Mouse (Mus musculus) hindbrain, embryonic 12.5 days (tissue): ENCODE results near the gene Pim1. TPM values are rescaled to one million over a fixed set of nuclear protein-coding genes. Genes with fewer than 3 reads are reported as not detected.
A peak's percentile ranks its signal among the peaks of the same experiment; 100 is the strongest.
"Not testable (repeated sequence)": the region's sequence is repeated elsewhere in the genome, so short reads cannot be mapped to it uniquely, and the experiment has no call there.

Source experiments
- ATAC-seq: fragments of 200-750 bp; cut with Nextera tagmentation; 2 replicates; pipeline ENCODE4 v1.8.0; 2017; ENCODE audit warnings: moderate TSS enrichment; ENCODE audit not compliant: low FRiP score
- H3K27ac ChIP-seq: fragments of 300-500 bp; sonication (generic); 2 replicates; pipeline ENCODE4 v1.5.1; 2016; ENCODE audit warnings: mild to moderate bottlenecking
- H3K27me3 ChIP-seq: fragments of 300-500 bp; sonication (generic); 2 replicates; pipeline ENCODE4 v1.6.1; 2016; ENCODE audit warnings: mild to moderate bottlenecking
- H3K36me3 ChIP-seq: fragments of 300-500 bp; sonication (generic); 2 replicates; pipeline ENCODE4 v1.6.1; 2016; ENCODE audit warnings: mild to moderate bottlenecking
- H3K4me1 ChIP-seq: fragments of 300-500 bp; sonication (generic); 2 replicates; pipeline ENCODE4 v1.6.1; 2016
- H3K4me2 ChIP-seq: fragments of 300-500 bp; sonication (generic); replicated peaks from 2 replicates; pipeline ENCODE4 v1.6.1; 2016; ENCODE audit warnings: mild to moderate bottlenecking
- H3K4me3 ChIP-seq: fragments of 300-500 bp; sonication (generic); 2 replicates; pipeline ENCODE4 v1.5.1; 2016; ENCODE audit warnings: mild to moderate bottlenecking
- H3K9ac ChIP-seq: fragments of 300-500 bp; sonication (generic); 2 replicates; pipeline ENCODE4 v1.6.1; 2016; ENCODE audit warnings: mild to moderate bottlenecking, moderate library complexity
- H3K9me3 ChIP-seq: fragments of 300-500 bp; sonication (generic); replicated peaks from 2 replicates; pipeline ENCODE4 v1.6.1; 2016; ENCODE audit warnings: mild to moderate bottlenecking
- WGBS: fragments of 180-500 bp; shearing (Covaris S2); methylation state at CpG from one replicate; pipeline ENCODE4 v1.1.7; 2016; 5-methylcytosine and 5-hydroxymethylcytosine counted together
- polyA plus RNA-seq: library from polyadenylated mRNA; unstranded; fragments of >200 nt; fragmentation: Nextera tagmentation; extraction: Ambion mirVana; gene quantifications from 2 replicates; pipeline ENCODE4 v1.2.1, GENCODE M21; 2016

Pim1 gene
- 17.8 and 19.2 TPM in 2 replicates for polyA plus RNA-seq

- Histone ChIP-seq H3K9ac (peak within 1 kb of the TSS; percentile 92), H3K36me3 (peaks cover 7% of the 10 kb centered on the region), H3K27me3 (no peaks in the 10 kb centered on the region), H3K9me3 (no peaks in the 10 kb centered on the region), H3K4me2 (peak within 1 kb of the TSS; percentile 75), H3K4me1 (peaks cover 26% of the 10 kb centered on the region), H3K4me3 (peak within 1 kb of the TSS; percentile 87), H3K27ac (peak within 1 kb of the TSS; percentile 96)
- peak; percentile 82 for ATAC-seq
- WGBS = under 1% methylated on average over 68 of the region's 99 CpGs
Measured at GRCm38 (mm10) chr17:29490713-29491581, at the start of gene Pim1. TSS of gene Pim1 (plus strand) at chr17:29490753.

GRCm38 (mm10) chr17:29441562-29441961 is 49.0 kb upstream of the Pim1 start:
- H3K9me3 ChIP-seq = no peaks in the 10 kb centered on the region
- WGBS = 78% methylated on average over 4 of the region's 4 CpGs

DNA sequence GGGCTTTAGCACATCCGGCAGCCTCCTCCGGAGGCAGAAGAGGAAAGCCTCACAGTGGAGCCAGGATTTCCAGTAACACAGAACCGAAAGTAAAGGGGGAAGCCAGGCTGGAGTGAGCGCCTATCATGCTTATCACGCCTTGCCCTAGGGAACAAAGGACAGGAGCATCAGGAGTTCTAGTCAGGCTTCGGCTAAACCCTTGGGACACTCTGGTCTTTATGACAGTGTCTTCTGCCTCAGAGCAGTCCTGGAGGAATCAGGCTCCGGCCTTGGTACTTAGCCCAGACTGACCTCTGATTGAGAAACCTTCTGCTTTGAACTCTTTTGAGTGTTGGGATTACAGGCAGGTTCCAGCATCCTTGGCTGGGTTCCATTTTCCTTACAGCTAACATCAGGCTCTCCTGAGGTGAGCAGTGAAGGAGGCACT is 48.4 kb upstream of the Pim1 start:
- WGBS = 59% methylated on average over 7 of the region's 7 CpGs
- no peak overlapping the region for H3K4me2 ChIP-seq
- ATAC-seq = no peak
- H3K27me3 ChIP-seq = no peaks in the 10 kb centered on the region
- H3K4me1 ChIP-seq = peaks cover 23% of the 10 kb centered on the region
- no peak overlapping the region for H3K27ac ChIP-seq
- H3K9me3 ChIP-seq = no peaks in the 10 kb centered on the region
- H3K36me3 ChIP-seq = no peaks in the 10 kb centered on the region
- no peak overlapping the region for H3K9ac ChIP-seq
- no peak overlapping the region for H3K4me3 ChIP-seq

More at GRCm38 (mm10) chr17:29441562-29441961, 49.0 kb upstream of the Pim1 start:
- Histone ChIP-seq H3K27ac (no peak overlapping the region), H3K27me3 (no peaks in the 10 kb centered on the region), H3K9ac (no peak overlapping the region), H3K4me2 (no peak overlapping the region), H3K36me3 (no peaks in the 10 kb centered on the region), H3K4me3 (no peak overlapping the region), H3K4me1 (peaks cover 29% of the 10 kb centered on the region)
- ATAC-seq = no peak

GRCm38 (mm10) chr17:29443724-29444123 is 46.8 kb upstream of the Pim1 start:
- H3K27me3 ChIP-seq = no peaks in the 10 kb centered on the region
- no peak overlapping the region for H3K4me2 ChIP-seq
- no peak for ATAC-seq
- no peaks in the 10 kb centered on the region for H3K9me3 ChIP-seq
- no peak overlapping the region for H3K9ac ChIP-seq
- H3K27ac ChIP-seq = no peak overlapping the region
- 76% methylated on average over 4 of the region's 4 CpGs for WGBS
- H3K4me1 ChIP-seq = peaks cover 13% of the 10 kb centered on the region
- H3K4me3 ChIP-seq = no peak overlapping the region
- H3K36me3 ChIP-seq = no peaks in the 10 kb centered on the region

DNA sequence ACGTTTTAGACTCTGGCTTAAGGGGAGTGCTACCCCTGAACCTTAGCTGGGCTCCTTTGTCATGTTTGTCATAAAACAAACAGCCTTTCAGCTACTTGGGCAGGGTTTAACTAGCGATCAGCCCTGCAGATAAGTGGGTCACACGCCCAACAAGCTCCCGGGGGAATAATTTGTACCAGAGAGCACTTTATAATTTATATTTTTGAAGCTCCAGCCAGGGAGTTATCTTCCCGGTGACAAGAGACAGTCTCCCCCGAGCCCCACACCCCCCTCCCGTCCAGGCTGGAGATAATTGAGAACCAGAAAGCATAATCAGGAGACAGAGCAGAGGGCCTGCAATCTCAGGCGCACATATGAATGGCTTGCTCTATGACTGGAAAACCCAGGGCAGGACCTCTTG is 45.5 kb upstream of the Pim1 start:
- Histone ChIP-seq H3K4me1 (peaks cover 16% of the 10 kb centered on the region), H3K9me3 (no peaks in the 10 kb centered on the region), H3K36me3 (no peaks in the 10 kb centered on the region), H3K27ac (peak overlapping the region; percentile 49; the same call in 1 of the 2 replicates), H3K27me3 (no peaks in the 10 kb centered on the region), H3K4me2 (no peak overlapping the region), H3K9ac (no peak overlapping the region), H3K4me3 (no peak overlapping the region)
- ATAC-seq = peak; percentile 34; the same call in 1 of the 2 replicates
- 30% methylated on average over 8 of the region's 8 CpGs for WGBS

GRCm38 (mm10) chr17:29447323-29447722 is 43.2 kb upstream of the Pim1 start:
- no peak overlapping the region for H3K4me2 ChIP-seq
- H3K4me3 ChIP-seq = no peak overlapping the region
- peaks cover 28% of the 10 kb centered on the region for H3K4me1 ChIP-seq
- H3K36me3 ChIP-seq = no peaks in the 10 kb centered on the region
- no peak for ATAC-seq
- H3K9ac ChIP-seq = no peak overlapping the region
- no peaks in the 10 kb centered on the region for H3K27me3 ChIP-seq
- WGBS = 56% methylated on average over 3 of the region's 3 CpGs
- H3K9me3 ChIP-seq = no peaks in the 10 kb centered on the region
- peak overlapping the region; percentile 26; the same call in 1 of the 2 replicates for H3K27ac ChIP-seq

GRCm38 (mm10) chr17:29448055-29448454 is 42.5 kb upstream of the Pim1 start:
- WGBS = 66% methylated on average over 8 of the region's 8 CpGs
- no peaks in the 10 kb centered on the region for H3K36me3 ChIP-seq
- peaks cover 28% of the 10 kb centered on the region for H3K4me1 ChIP-seq
- H3K4me3 ChIP-seq = no peak overlapping the region
- H3K27me3 ChIP-seq = no peaks in the 10 kb centered on the region
- H3K4me2 ChIP-seq = no peak overlapping the region
- no peak overlapping the region; the same call in 1 of the 2 replicates for H3K27ac ChIP-seq
- no peaks in the 10 kb centered on the region for H3K9me3 ChIP-seq
- no peak overlapping the region for H3K9ac ChIP-seq
- ATAC-seq = no peak

DNA sequence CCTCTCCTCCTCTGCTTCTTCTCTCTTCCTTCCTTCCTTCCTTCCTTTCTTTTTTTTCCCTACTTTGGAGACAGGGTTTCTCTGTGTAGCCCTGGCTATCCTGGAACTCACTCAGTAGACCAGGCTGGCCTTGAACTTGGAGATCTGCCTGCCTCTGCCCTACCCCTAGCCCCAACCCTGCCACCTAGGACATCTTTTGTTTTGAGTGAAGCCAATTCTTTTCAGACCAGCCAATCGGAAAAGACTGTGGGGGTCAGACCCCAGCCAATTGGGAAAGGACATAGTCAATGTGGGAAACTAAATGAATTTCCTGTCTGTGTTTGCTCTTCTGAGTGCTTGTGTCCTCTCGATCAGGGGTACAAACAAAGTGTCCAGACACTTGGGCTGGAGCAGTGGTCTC is 42.0 kb upstream of the Pim1 start:
- Histone ChIP-seq H3K27ac (no peak overlapping the region), H3K27me3 (no peaks in the 10 kb centered on the region), H3K4me1 (peaks cover 28% of the 10 kb centered on the region), H3K4me2 (no peak overlapping the region), H3K36me3 (no peaks in the 10 kb centered on the region), H3K9me3 (no peaks in the 10 kb centered on the region), H3K9ac (no peak overlapping the region), H3K4me3 (no peak overlapping the region)
- WGBS = 68% methylated on average over 2 of the region's 2 CpGs
- no peak for ATAC-seq

- Histone ChIP-seq H3K4me3 (no peak overlapping the region), H3K9me3 (no peaks in the 10 kb centered on the region), H3K4me1 (peaks cover 20% of the 10 kb centered on the region), H3K36me3 (no peaks in the 10 kb centered on the region), H3K9ac (peak overlapping the region; percentile 39), H3K4me2 (peak overlapping the region; percentile 47), H3K27me3 (no peaks in the 10 kb centered on the region), H3K27ac (peak overlapping the region; percentile 62; the same call in 1 of the 2 replicates)
- WGBS = under 1% methylated on average over 34 of the region's 34 CpGs
- peak; percentile 82 for ATAC-seq
Measured at GRCm38 (mm10) chr17:29450899-29451840, 39.4 kb upstream of the Pim1 start.

GRCm38 (mm10) chr17:29451841-29452210 is 38.7 kb upstream of the Pim1 start:
- Histone ChIP-seq H3K4me1 (peaks cover 20% of the 10 kb centered on the region), H3K9ac (no peak overlapping the region), H3K4me2 (peak overlapping the region; percentile 47; the same call in 1 of the 2 replicates), H3K36me3 (no peaks in the 10 kb centered on the region), H3K9me3 (no peaks in the 10 kb centered on the region), H3K4me3 (no peak overlapping the region), H3K27ac (peak overlapping the region; percentile 62; the same call in 1 of the 2 replicates), H3K27me3 (no peaks in the 10 kb centered on the region)
- WGBS = 26% methylated on average over 8 of the region's 8 CpGs
- no peak for ATAC-seq

DNA sequence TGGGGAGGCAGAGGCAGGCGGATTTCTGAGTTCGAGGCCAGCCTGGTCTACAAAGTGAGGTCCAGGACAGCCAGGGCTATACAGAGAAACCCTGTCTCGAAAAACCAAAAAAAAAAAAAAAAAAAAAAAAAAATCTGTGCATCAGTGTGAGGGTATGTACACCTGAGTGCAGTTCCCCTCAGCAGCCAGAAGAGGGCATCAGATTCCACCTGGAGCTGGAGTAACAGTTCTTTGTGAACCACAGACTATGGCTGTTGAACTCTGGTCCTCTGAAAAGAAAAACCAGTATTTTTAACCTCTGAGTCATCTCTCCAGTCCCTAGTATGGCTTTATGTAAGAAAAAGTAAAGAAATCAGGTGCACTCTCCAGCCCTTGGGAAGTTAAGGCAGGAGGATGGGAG is 36.4 kb upstream of the Pim1 start:
- H3K4me1 ChIP-seq = peaks cover 31% of the 10 kb centered on the region
- H3K4me3 ChIP-seq, H3K36me3 ChIP-seq, H3K27ac ChIP-seq, ATAC-seq, H3K9me3 ChIP-seq, H3K27me3 ChIP-seq, H3K4me2 ChIP-seq, H3K9ac ChIP-seq: not testable (repeated sequence)
- WGBS = 90% methylated on average over 2 of the region's 3 CpGs
